Mouse (Mus musculus) kidney, embryonic 16.5 days (tissue): ENCODE results near the gene Fn1. TPM values are rescaled to one million over a fixed set of nuclear protein-coding genes. Genes with fewer than 3 reads are reported as not detected.
A peak's percentile ranks its signal among the peaks of the same experiment; 100 is the strongest.

ENCODE experiments used
- ATAC-seq: fragments of 200-750 bp; cut with Nextera tagmentation; 2 replicates; pipeline ENCODE4 v1.8.0; 2017; ENCODE audit warnings: moderate TSS enrichment; ENCODE audit not compliant: low FRiP score, low TSS enrichment
- H3K27ac ChIP-seq: fragments of 300-500 bp; sonication (generic); 2 replicates; pipeline ENCODE4 v1.5.1; 2014; ENCODE audit warnings: low read length
- H3K27me3 ChIP-seq: fragments of 300-500 bp; sonication (generic); 2 replicates; pipeline ENCODE4 v1.6.1; 2014; ENCODE audit warnings: low read length, control low read depth, mixed read lengths; ENCODE audit not compliant: insufficient read depth
- H3K36me3 ChIP-seq: fragments of 300-500 bp; sonication (generic); 2 replicates; pipeline ENCODE4 v1.6.1; 2014; ENCODE audit warnings: low read length, control low read depth, mixed read lengths; ENCODE audit not compliant: insufficient read depth
- H3K4me1 ChIP-seq: fragments of 300-500 bp; sonication (generic); 2 replicates; pipeline ENCODE4 v1.6.1; 2014; ENCODE audit warnings: low read length, control low read depth, mixed read lengths; ENCODE audit not compliant: insufficient read depth
- H3K4me2 ChIP-seq: fragments of 300-500 bp; sonication (generic); replicated peaks from 2 replicates; pipeline ENCODE4 v1.6.1; 2014; ENCODE audit warnings: low read depth, low read length
- H3K4me3 ChIP-seq: fragments of 300-500 bp; sonication (generic); 2 replicates; pipeline ENCODE4 v1.5.1; 2014; ENCODE audit warnings: mild to moderate bottlenecking, low read length
- H3K9ac ChIP-seq: fragments of 300-500 bp; sonication (generic); replicated peaks from 2 replicates; pipeline ENCODE4 v1.6.1; 2014; ENCODE audit warnings: low read length
- H3K9me3 ChIP-seq: fragments of 300-500 bp; sonication (generic); 2 replicates; pipeline ENCODE4 v1.6.1; 2016; ENCODE audit warnings: low read length, control low read depth
- WGBS: fragments of 180-500 bp; shearing (Covaris S2); extraction: QIAGEN DNeasy Blood & Tissue Kit; methylation state at CpG from one replicate; pipeline ENCODE4 v1.1.7; 2014; 5-methylcytosine and 5-hydroxymethylcytosine counted together
- polyA plus RNA-seq: library from polyadenylated mRNA; unstranded; fragments of >200 nt; fragmentation: Nextera tagmentation; extraction: Ambion mirVana; gene quantifications from 2 replicates; pipeline ENCODE4 v1.2.1, GENCODE M21; 2015

Fn1 gene
- polyA plus RNA-seq, 1 experiment from 2014 or later, result 168 TPM

GRCm38 (mm10) chr1:71612256-71612655, 40.7 kb downstream of the Fn1 start:
- H3K4me1 ChIP-seq, result no peaks in the 10 kb centered on the region
- H3K27me3 ChIP-seq, result no peaks in the 10 kb centered on the region
- 91% methylated on average over 21 of the region's 21 CpGs for WGBS
- H3K27ac ChIP-seq, result no peak overlapping the region
- ATAC-seq, result no peak
- peaks cover 74% of the 10 kb centered on the region for H3K36me3 ChIP-seq
- H3K9me3 ChIP-seq, result no peaks in the 10 kb centered on the region
- H3K9ac ChIP-seq, result no peak overlapping the region
- no peak overlapping the region for H3K4me2 ChIP-seq
- no peak overlapping the region for H3K4me3 ChIP-seq

GRCm38 (mm10) chr1:71609916-71610315, 43.1 kb downstream of the Fn1 start:
- ATAC-seq, result no peak
- H3K9me3 ChIP-seq, result no peaks in the 10 kb centered on the region
- H3K4me3 ChIP-seq, result no peak overlapping the region
- H3K27me3 ChIP-seq, result no peaks in the 10 kb centered on the region
- H3K27ac ChIP-seq, result no peak overlapping the region
- H3K4me1 ChIP-seq, result no peaks in the 10 kb centered on the region
- 93% methylated on average over 5 of the region's 5 CpGs for WGBS
- no peak overlapping the region for H3K9ac ChIP-seq
- no peak overlapping the region for H3K4me2 ChIP-seq
- H3K36me3 ChIP-seq, result peaks cover 82% of the 10 kb centered on the region

- H3K27me3 ChIP-seq, result no peaks in the 10 kb centered on the region
- H3K36me3 ChIP-seq, result peaks cover 81% of the 10 kb centered on the region
- H3K9me3 ChIP-seq, result no peaks in the 10 kb centered on the region
- H3K9ac ChIP-seq, result no peak overlapping the region
- no peaks in the 10 kb centered on the region for H3K4me1 ChIP-seq
- no peak for ATAC-seq
- H3K27ac ChIP-seq, result no peak overlapping the region
- no peak overlapping the region for H3K4me3 ChIP-seq
- H3K4me2 ChIP-seq, result no peak overlapping the region
- WGBS, result 96% methylated on average over 37 of the region's 37 CpGs
Observed at GRCm38 (mm10) chr1:71609057-71609775, 43.8 kb downstream of the Fn1 start.

- WGBS, result 82% methylated on average over 8 of the region's 8 CpGs
- no peaks in the 10 kb centered on the region for H3K9me3 ChIP-seq
- H3K9ac ChIP-seq, result no peak overlapping the region
- no peak overlapping the region for H3K4me2 ChIP-seq
- ATAC-seq, result 0 out of 2 replicates have a peak, but pooled peaks have one; percentile 57
- H3K4me3 ChIP-seq, result no peak overlapping the region
- no peaks in the 10 kb centered on the region for H3K4me1 ChIP-seq
- peaks cover 70% of the 10 kb centered on the region for H3K36me3 ChIP-seq
- H3K27me3 ChIP-seq, result no peaks in the 10 kb centered on the region
- no peak overlapping the region for H3K27ac ChIP-seq
Observed at GRCm38 (mm10) chr1:71606600-71607325, 46.2 kb downstream of the Fn1 start.

GRCm38 (mm10) chr1:71605751-71606150, 47.2 kb downstream of the Fn1 start:
- no peak overlapping the region for H3K27ac ChIP-seq
- H3K4me3 ChIP-seq, result no peak overlapping the region
- peaks cover 68% of the 10 kb centered on the region for H3K36me3 ChIP-seq
- no peaks in the 10 kb centered on the region for H3K9me3 ChIP-seq
- WGBS, result 94% methylated on average over 2 of the region's 2 CpGs
- ATAC-seq, result no peak
- no peak overlapping the region for H3K9ac ChIP-seq
- H3K27me3 ChIP-seq, result no peaks in the 10 kb centered on the region
- no peak overlapping the region for H3K4me2 ChIP-seq
- H3K4me1 ChIP-seq, result no peaks in the 10 kb centered on the region

- H3K27ac ChIP-seq, result no peak overlapping the region
- no peak overlapping the region for H3K9ac ChIP-seq
- WGBS, result 90% methylated on average over 4 of the region's 4 CpGs
- H3K36me3 ChIP-seq, result peaks cover 81% of the 10 kb centered on the region
- no peak overlapping the region for H3K4me2 ChIP-seq
- H3K4me1 ChIP-seq, result no peaks in the 10 kb centered on the region
- no peaks in the 10 kb centered on the region for H3K27me3 ChIP-seq
- 0 out of 2 replicates have a peak, but pooled peaks cover 4% of the 10 kb centered on the region for H3K9me3 ChIP-seq
- ATAC-seq, result no peak
- H3K4me3 ChIP-seq, result no peak overlapping the region
Observed at GRCm38 (mm10) chr1:71595365-71595764, 57.6 kb downstream of the Fn1 start.

- no peaks in the 10 kb centered on the region for H3K4me1 ChIP-seq
- no peak overlapping the region for H3K27ac ChIP-seq
- H3K9me3 ChIP-seq, result 0 out of 2 replicates have a peak, but pooled peaks cover 4% of the 10 kb centered on the region
- H3K4me3 ChIP-seq, result no peak overlapping the region
- H3K27me3 ChIP-seq, result no peaks in the 10 kb centered on the region
- WGBS, result 80% methylated on average over 2 of the region's 2 CpGs
- no peak overlapping the region for H3K9ac ChIP-seq
- ATAC-seq, result no peak
- no peak overlapping the region for H3K4me2 ChIP-seq
- H3K36me3 ChIP-seq, result peaks cover 82% of the 10 kb centered on the region
Observed at GRCm38 (mm10) chr1:71594268-71594667, 58.7 kb downstream of the Fn1 start.

GRCm38 (mm10) chr1:71593184-71593583, 59.8 kb downstream of the Fn1 start:
- no peaks in the 10 kb centered on the region for H3K27me3 ChIP-seq
- 0 out of 2 replicates have a peak, but pooled peaks cover 4% of the 10 kb centered on the region for H3K9me3 ChIP-seq
- no peak overlapping the region for H3K9ac ChIP-seq
- no peak overlapping the region for H3K27ac ChIP-seq
- no peaks in the 10 kb centered on the region for H3K4me1 ChIP-seq
- H3K4me2 ChIP-seq, result no peak overlapping the region
- peaks cover 78% of the 10 kb centered on the region for H3K36me3 ChIP-seq
- 92% methylated on average over 9 of the region's 9 CpGs for WGBS
- H3K4me3 ChIP-seq, result no peak overlapping the region
- ATAC-seq, result no peak

- Histone ChIP-seq H3K9ac (no peak overlapping the region), H3K27me3 (no peaks in the 10 kb centered on the region), H3K9me3 (0 out of 2 replicates have a peak, but pooled peaks cover 4% of the 10 kb centered on the region), H3K4me2 (no peak overlapping the region), H3K36me3 (peaks cover 79% of the 10 kb centered on the region), H3K27ac (no peak overlapping the region), H3K4me1 (no peaks in the 10 kb centered on the region), H3K4me3 (no peak overlapping the region)
- 98% methylated on average over 11 of the region's 11 CpGs for WGBS
- ATAC-seq, result no peak
Observed at GRCm38 (mm10) chr1:71590038-71590437, 63.0 kb downstream of the Fn1 start.

GRCm38 (mm10) chr1:71586658-71587057, 66.3 kb downstream of the Fn1 start:
- Histone ChIP-seq H3K9me3 (0 out of 2 replicates have a peak, but pooled peaks cover 4% of the 10 kb centered on the region), H3K4me3 (no peak overlapping the region), H3K36me3 (peaks cover 60% of the 10 kb centered on the region), H3K9ac (no peak overlapping the region), H3K27ac (no peak overlapping the region), H3K4me2 (no peak overlapping the region), H3K4me1 (no peaks in the 10 kb centered on the region), H3K27me3 (no peaks in the 10 kb centered on the region)
- WGBS, result 96% methylated on average over 7 of the region's 7 CpGs
- ATAC-seq, result no peak
